Mouse (Mus musculus) v-Abl transformed pro-B cells (cell line): ENCODE measurements around the gene Olfr933.

Experiments used
- in situ Hi-C, 2 experiments: fragments of 400-800 bp; cut with MboI; formaldehyde crosslinking; loops; one replicate each; pipeline ENCODE4 v1.15.1; 2025; ENCODE audit not compliant: unreplicated experiment in 2 of 2

Olfr933 gene

DNA sequence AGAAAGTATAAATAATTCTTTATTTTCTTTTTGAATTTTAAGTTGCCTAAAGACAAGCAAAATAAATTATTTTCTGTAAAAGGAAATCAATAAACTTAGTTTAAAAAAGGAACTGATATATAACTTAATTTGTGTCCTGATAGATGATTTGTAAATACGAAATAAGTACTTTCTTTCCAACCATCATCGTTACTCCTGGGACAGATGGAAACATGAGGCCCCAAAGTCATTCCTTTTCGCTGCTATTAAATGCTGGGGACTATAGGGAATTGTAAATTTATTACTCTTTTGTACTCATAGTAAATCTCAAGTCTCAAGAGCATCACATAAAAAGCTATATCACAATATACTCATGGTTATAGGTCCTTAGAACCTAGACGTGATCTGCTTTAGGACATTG is at the start of gene Olfr933:
Gene Olfr933, plus strand, starts transcription at position 301 of the 400 bp plus-strand sequence.
- in situ Hi-C loops = no loop called here

DNA sequence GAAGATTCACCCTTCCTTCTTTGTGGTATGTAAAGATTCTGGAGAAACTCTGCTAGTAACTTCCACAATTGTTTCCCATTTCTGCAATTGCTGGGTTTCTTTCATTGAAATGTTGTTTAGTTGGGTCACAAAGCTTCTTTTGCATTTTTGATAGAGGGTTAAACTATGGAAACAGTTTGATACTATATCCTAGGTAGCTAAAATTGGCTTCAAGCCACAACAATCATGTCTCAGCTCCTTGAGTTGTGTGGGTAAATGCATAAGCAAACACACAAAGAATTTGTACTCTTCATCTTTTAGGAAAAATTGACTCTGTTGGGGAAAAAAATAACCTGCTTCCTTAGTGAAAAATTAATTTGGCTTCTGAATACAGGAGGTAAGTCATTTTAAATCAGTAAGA is 42.6 kb upstream of the Olfr933 start, which contains the start of gene Olfr930:
Gene Olfr930, plus strand, starts transcription at position 301 of the 400 bp plus-strand sequence.
- in situ Hi-C loops = no loop called here

DNA sequence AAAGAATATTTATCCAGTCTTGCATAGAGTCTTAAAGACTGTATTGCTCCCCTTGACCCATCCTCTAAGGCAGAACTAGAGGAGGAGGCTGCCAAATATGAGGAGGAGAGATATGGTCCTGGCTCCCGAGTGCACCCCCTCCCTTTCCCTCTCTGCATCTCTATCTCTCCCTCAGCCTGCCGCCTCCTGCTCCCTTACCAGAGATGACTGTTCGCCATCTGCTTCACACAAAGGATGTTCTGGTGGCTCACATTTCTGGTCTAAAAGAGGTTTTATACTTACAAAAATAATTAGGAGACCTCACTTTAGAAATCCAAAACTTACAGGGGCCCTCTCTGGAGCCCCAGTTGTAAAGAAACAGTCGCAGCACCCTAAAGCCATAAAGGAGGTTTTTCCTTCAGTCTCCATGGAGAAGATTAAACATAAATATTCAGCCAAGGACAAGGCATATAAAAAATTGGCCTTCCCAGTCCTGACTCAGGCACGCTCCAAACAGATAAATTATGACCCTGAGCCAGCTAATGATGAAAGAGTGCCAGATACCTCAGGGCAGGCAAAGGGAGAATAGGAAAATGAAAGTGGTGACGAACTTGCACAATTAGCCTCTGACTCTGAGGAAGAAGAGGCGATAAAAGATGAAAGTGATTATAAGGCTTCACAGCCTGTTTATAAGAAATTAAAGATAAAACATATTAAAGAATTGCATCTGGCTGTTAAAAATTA is 18.6 kb upstream of the Olfr933 start:
- in situ Hi-C loops = no loop called here

DNA sequence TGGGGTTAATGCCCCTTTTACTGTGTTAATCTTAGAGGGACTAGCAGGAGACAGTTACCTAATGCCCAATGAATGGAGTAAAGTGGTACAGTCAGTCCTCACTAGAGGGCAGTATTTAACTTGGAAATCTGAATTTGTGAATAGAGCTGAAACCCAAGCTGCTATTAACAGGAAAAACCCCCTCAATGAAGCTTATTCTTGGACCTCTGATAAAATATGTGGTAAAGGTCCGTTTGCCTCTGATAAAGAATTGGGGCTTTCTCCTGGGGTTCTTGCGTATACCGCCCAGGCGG is 18.0 kb upstream of the Olfr933 start:
- in situ Hi-C loops = no loop called here

DNA sequence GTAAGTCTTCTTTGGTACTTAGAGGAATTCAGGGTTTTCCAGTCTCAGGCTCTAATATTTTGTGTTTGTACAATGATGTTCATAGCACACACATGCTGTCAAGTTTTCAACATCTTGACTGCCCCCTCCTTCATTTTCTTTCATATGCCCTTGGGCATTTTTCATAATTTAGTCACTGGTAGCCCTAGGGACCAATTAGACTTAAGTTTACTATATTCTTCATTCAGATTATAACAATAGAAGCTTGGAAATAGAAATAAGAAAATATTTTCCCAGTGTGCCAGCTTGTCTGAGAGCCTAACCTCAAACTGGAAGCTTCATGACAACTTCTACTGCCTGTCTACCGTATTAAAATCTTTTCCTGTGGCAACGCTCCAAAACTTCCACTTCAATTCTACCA is 16.1 kb downstream of the Olfr933 start, which contains the start of gene Olfr934:
Gene Olfr934, minus strand, starts transcription at position 101 of the 400 bp plus-strand sequence.
- in situ Hi-C loops = no loop called here

DNA sequence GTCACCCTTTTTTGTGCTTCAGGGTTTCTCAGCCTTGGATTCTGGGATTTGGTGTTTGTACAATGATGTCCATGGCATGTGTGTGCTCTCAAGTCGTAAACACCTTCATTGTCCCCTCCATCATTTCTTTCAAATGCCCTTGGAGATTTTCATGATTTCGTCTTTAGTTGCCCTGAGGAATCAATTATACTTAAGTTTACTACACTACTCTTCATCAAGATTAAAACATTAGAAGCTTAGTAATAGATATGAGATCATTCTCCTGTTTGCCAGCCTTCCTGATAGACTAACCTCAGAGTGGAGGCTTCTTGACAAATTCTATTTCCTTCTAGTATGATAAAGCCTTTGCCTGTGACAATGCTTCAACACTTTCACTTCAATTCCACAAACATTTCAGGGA is 27.5 kb downstream of the Olfr933 start, which contains the start of gene Olfr935:
Gene Olfr935, minus strand, starts transcription at position 101 of the 400 bp plus-strand sequence.
- in situ Hi-C loops = no loop called here

DNA sequence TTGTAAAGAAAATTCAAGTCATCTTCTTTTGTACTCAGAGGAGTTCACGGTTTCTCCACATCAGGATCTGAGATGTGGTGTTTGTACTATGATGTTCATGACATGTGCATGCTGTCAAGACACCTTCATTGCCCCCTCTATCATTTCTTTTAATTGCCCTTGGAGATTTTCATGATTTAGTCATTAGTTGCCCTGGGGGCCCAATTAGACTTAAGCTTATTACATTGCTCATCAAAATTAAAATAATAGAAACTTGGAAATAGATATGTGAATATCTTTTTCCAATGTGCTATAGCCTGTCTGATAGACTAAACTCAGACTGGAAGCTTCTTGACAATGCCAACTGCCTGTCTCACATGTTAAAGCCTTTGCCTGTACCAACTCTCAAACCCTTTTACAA is 51.2 kb downstream of the Olfr933 start, which contains the start of gene Olfr146:
Gene Olfr146, minus strand, starts transcription at position 101 of the 400 bp plus-strand sequence.
- in situ Hi-C loops = no loop called here
